Mouse (Mus musculus) bone marrow, adult 2 months (tissue): ENCODE results near the gene Tspan15.

Source experiments
- CTCF ChIP-seq: fragments of 200-500 bp; IDR thresholded peaks from 2 replicates; pipeline ENCODE4 v1.5.1; 2011; ENCODE audit warnings: low read length, control low read depth; ENCODE audit not compliant: control insufficient read depth, insufficient read depth
- POLR2A ChIP-seq: fragments of 200-500 bp; IDR thresholded peaks from 2 replicates; pipeline ENCODE4 v1.6.1; 2011; ENCODE audit warnings: low read depth, mild to moderate bottlenecking, control low read depth, low read length, borderline replicate concordance; ENCODE audit not compliant: control insufficient read depth

GRCm38 (mm10) chr10:62220732-62221514 lies 10.1 kb downstream of the Tspan15 start:
- TF ChIP-seq CTCF (no peak), POLR2A (no peak)
